Mouse (Mus musculus): ENCODE data around the gene Disp3. TPM values are rescaled to one million over a fixed set of nuclear protein-coding genes. Genes with fewer than 3 reads are reported as not detected.
A peak's percentile ranks its signal among the peaks of the same experiment; 100 is the strongest.

Disp3 gene
- 0.63 and 2.5 TPM in 2 replicates for polyA plus RNA-seq (2012; rRNA removed)

DNA sequence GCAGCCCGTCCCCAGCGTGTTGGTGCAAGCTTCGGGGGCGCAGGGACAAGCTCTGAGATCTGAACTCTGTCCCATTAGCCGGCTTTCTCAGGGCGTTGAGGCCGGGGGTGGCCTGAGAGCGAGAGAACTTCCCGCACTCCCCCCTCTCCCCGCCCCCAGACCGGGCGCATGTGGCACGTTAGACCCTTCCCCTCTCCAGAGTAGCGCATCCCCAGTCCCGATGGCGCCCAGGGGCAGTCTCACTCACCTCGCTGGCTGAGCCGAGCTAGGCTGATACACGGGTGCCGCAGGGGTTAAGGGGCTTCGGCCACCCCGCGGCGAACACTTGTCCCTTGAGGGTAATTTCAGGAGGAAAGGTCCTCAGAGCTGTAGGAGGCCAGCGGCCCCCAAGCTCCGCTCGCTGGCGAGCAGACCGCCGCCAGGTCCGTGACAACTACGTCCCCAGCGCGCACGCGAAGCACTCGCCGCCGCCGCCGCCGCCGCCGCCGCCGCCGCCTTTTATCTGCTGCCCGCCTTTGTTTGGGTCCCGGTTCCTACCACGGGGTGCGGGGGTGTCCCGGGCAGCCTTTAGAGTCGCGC is at the start of gene Disp3:
Disp3 (minus strand) TSS at position 490 of the 579 bp plus-strand sequence.
- H3K4me1 ChIP-seq (ENCODE audit: control insufficient read depth, insufficient read depth, low read length), result peaks cover 8% of the 10 kb centered on the region
- no peaks in the 10 kb centered on the region for H3K36me3 ChIP-seq (ENCODE audit: control insufficient read depth, insufficient read depth, low read length)
- no peaks in the 10 kb centered on the region for H3K27me3 ChIP-seq (ENCODE audit: control insufficient read depth, insufficient read depth, low read length)
- no peak within 1 kb of the TSS for H3K27ac ChIP-seq (ENCODE audit: control insufficient read depth, insufficient read depth, low read depth, low read length)
- H3K4me3 ChIP-seq (ENCODE audit: control insufficient read depth, low read depth, low read length), result peak within 1 kb of the TSS; percentile 79
- TF ChIP-seq POLR2A (IDR thresholded peaks at IDR 0.05; ENCODE audit: control insufficient read depth, low read depth, low read length), result no peak
- TF ChIP-seq CTCF (IDR thresholded peaks at IDR 0.05; ENCODE audit: control insufficient read depth, insufficient read depth, insufficient replicate concordance, low read depth, low read length), result no peak

DNA sequence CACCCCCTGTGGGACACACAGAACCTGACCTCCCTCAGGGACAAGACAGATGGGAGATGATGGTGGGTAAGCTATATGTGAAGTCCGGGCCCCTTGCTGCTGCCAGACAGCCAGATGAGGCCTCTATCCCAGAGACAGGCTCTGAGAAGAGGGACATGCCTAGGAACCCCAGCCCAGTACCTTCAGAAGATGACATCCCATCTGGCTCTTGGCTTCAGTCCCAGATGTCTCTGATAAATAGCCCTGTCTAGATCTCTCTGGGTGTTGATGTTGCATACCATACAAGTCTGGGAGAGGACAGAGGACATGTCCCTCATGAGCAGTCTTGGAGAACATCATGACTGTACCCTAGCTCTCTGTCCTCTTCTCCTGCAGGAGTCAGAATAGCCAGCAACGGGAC is 42.5 kb upstream of the Disp3 start:
- no peaks in the 10 kb centered on the region for H3K4me1 ChIP-seq (ENCODE audit: control insufficient read depth, insufficient read depth, low read length)
- H3K27me3 ChIP-seq (ENCODE audit: control insufficient read depth, insufficient read depth, low read length), result no peaks in the 10 kb centered on the region
- H3K4me3 ChIP-seq (ENCODE audit: control insufficient read depth, low read depth, low read length), result no peak overlapping the region
- H3K36me3 ChIP-seq (ENCODE audit: control insufficient read depth, insufficient read depth, low read length), result no peaks in the 10 kb centered on the region
- no peak overlapping the region for H3K27ac ChIP-seq (ENCODE audit: control insufficient read depth, insufficient read depth, low read depth, low read length)
- no peak for TF ChIP-seq CTCF (IDR thresholded peaks at IDR 0.05; ENCODE audit: control insufficient read depth, insufficient read depth, insufficient replicate concordance, low read depth, low read length)
- no peak for TF ChIP-seq POLR2A (IDR thresholded peaks at IDR 0.05; ENCODE audit: control insufficient read depth, low read depth, low read length)

DNA sequence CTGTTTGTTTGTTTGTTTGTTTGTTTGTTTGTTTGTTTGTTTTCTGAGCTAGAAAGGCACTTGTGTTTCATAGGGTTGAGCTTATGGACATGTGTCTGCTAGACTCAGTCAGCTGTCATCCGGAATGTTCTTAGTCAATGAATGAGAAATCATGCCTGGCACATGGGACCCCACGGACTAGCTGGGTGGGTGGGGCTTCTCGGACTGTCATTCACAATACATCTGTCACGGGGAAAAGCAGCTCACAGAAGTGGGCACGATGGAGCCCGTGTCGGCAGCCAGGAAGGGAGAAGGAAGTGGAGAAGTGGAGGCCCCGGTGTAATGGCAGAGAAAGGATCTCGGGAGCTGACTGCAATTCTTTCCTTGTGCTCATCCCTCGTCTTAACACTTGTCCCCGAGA is 41.7 kb upstream of the Disp3 start:
- TF ChIP-seq CTCF (IDR thresholded peaks at IDR 0.05; ENCODE audit: control insufficient read depth, insufficient read depth, insufficient replicate concordance, low read depth, low read length) (no peak), POLR2A (IDR thresholded peaks at IDR 0.05; ENCODE audit: control insufficient read depth, low read depth, low read length) (no peak)
- H3K4me1 ChIP-seq (ENCODE audit: control insufficient read depth, insufficient read depth, low read length), result no peaks in the 10 kb centered on the region
- H3K4me3 ChIP-seq (ENCODE audit: control insufficient read depth, low read depth, low read length), result no peak overlapping the region
- no peak overlapping the region for H3K27ac ChIP-seq (ENCODE audit: control insufficient read depth, insufficient read depth, low read depth, low read length)
- no peaks in the 10 kb centered on the region for H3K36me3 ChIP-seq (ENCODE audit: control insufficient read depth, insufficient read depth, low read length)
- H3K27me3 ChIP-seq (ENCODE audit: control insufficient read depth, insufficient read depth, low read length), result no peaks in the 10 kb centered on the region

DNA sequence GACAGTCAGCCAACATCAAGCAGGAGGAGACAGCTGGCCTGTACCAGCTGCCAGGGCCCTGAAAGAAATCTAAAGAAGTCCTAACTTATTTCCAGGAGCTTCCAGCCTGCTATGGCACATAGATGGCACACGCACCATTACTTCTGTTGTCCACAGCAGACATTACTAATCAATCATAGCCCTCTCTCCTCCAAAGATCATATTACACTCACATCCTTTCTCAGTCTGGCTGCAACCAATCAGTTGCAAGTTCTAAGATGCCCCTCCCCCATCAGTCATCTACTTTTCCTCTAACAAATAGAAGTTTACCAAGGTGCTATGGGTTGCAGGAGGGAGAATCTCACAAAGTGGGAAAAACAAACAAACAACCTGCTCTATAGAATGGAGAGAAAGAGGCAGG is 40.5 kb upstream of the Disp3 start:
- Histone ChIP-seq H3K27me3 (ENCODE audit: control insufficient read depth, insufficient read depth, low read length) (no peaks in the 10 kb centered on the region), H3K36me3 (ENCODE audit: control insufficient read depth, insufficient read depth, low read length) (no peaks in the 10 kb centered on the region), H3K27ac (ENCODE audit: control insufficient read depth, insufficient read depth, low read depth, low read length) (no peak overlapping the region), H3K4me3 (ENCODE audit: control insufficient read depth, low read depth, low read length) (no peak overlapping the region), H3K4me1 (ENCODE audit: control insufficient read depth, insufficient read depth, low read length) (no peaks in the 10 kb centered on the region)
- TF ChIP-seq CTCF (IDR thresholded peaks at IDR 0.05; ENCODE audit: control insufficient read depth, insufficient read depth, insufficient replicate concordance, low read depth, low read length) (no peak), POLR2A (IDR thresholded peaks at IDR 0.05; ENCODE audit: control insufficient read depth, low read depth, low read length) (no peak)

DNA sequence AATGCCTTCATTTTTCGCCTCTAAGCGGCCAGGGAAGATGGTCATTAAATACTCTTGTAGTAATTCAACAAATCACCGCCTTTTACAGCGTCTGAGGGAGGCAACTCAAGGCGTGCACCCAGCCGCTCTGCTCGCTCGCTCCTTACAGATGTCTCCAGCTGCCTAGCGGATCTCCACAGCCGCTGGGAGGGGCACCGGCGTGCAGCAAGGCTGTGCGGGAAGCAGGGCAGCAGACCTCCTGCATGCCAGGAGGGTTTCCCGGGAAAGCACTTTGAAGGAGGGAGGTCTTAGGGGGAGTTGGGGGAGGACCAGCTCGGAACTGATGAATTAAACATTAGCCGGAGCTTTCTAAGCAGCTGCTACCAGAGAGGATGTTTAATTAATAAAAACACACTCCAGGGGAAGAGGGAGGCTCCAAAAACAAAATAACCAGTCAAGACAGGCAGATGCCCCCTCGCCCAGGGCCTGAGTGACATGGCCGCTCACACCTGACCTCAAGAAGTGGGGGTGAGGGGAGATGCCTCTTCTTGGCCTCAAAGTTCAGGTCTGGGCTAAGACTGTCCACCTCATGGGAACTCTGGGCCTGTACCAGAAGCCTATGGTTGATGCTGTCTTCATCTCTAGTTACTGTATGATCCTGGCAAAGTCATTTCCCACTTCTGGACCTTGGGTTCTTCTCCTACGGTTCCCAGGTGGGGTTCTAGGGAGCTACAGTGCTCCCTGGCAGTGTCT is 39.7 kb upstream of the Disp3 start:
- TF ChIP-seq POLR2A (IDR thresholded peaks at IDR 0.05; ENCODE audit: control insufficient read depth, low read depth, low read length) (no peak), CTCF (IDR thresholded peaks at IDR 0.05; ENCODE audit: control insufficient read depth, insufficient read depth, insufficient replicate concordance, low read depth, low read length) (no peak)
- Histone ChIP-seq H3K4me3 (ENCODE audit: control insufficient read depth, low read depth, low read length) (no peak overlapping the region), H3K27me3 (ENCODE audit: control insufficient read depth, insufficient read depth, low read length) (no peaks in the 10 kb centered on the region), H3K4me1 (ENCODE audit: control insufficient read depth, insufficient read depth, low read length) (no peaks in the 10 kb centered on the region), H3K36me3 (ENCODE audit: control insufficient read depth, insufficient read depth, low read length) (no peaks in the 10 kb centered on the region), H3K27ac (ENCODE audit: control insufficient read depth, insufficient read depth, low read depth, low read length) (no peak overlapping the region)

DNA sequence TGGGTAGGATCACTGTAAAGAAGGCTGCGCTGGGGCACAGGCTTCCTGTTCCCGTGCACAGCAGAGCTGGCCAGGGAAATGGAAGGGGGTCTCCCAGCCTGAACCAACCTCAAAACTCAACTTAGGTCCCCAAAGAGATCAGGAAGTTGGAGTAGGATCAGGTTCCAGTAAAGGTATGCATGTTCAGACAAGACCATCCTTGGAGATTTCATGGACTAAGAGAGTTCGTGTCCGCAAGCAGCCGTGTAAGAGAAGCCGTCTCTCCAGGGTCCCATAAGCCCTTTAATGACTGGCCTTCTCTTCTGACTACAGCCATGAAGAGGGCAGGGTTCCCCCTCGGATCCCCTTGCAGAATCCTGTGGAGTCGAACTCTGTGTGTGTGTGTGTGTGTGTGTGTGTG is 39.0 kb upstream of the Disp3 start:
- Histone ChIP-seq H3K4me1 (ENCODE audit: control insufficient read depth, insufficient read depth, low read length) (no peaks in the 10 kb centered on the region), H3K27ac (ENCODE audit: control insufficient read depth, insufficient read depth, low read depth, low read length) (no peak overlapping the region), H3K36me3 (ENCODE audit: control insufficient read depth, insufficient read depth, low read length) (no peaks in the 10 kb centered on the region), H3K27me3 (ENCODE audit: control insufficient read depth, insufficient read depth, low read length) (no peaks in the 10 kb centered on the region), H3K4me3 (ENCODE audit: control insufficient read depth, low read depth, low read length) (no peak overlapping the region)
- no peak for TF ChIP-seq POLR2A (IDR thresholded peaks at IDR 0.05; ENCODE audit: control insufficient read depth, low read depth, low read length)
- TF ChIP-seq CTCF (IDR thresholded peaks at IDR 0.05; ENCODE audit: control insufficient read depth, insufficient read depth, insufficient replicate concordance, low read depth, low read length), result no peak

DNA sequence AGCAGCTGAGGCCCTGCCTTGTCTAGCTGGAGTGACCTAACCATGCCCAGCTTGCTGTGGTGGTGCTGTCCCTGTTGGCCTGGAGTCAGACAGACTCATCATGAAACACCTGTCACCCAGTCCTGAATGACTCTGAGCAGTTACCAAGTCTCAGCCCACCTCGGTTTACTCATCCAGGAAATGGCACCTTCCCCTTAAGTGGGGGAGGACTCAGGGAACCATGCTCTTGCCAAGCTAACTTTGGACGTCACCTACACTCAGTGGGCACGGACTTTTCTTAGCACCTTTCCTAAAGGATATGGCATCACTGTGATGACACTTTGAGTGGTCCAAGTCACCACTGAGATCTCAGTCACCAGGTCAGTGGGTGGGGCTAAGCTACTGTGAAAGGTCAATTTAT is 38.2 kb upstream of the Disp3 start:
- TF ChIP-seq CTCF (IDR thresholded peaks at IDR 0.05; ENCODE audit: control insufficient read depth, insufficient read depth, insufficient replicate concordance, low read depth, low read length) (no peak), POLR2A (IDR thresholded peaks at IDR 0.05; ENCODE audit: control insufficient read depth, low read depth, low read length) (no peak)
- Histone ChIP-seq H3K4me1 (ENCODE audit: control insufficient read depth, insufficient read depth, low read length) (no peaks in the 10 kb centered on the region), H3K27ac (ENCODE audit: control insufficient read depth, insufficient read depth, low read depth, low read length) (no peak overlapping the region), H3K27me3 (ENCODE audit: control insufficient read depth, insufficient read depth, low read length) (no peaks in the 10 kb centered on the region), H3K4me3 (ENCODE audit: control insufficient read depth, low read depth, low read length) (no peak overlapping the region), H3K36me3 (ENCODE audit: control insufficient read depth, insufficient read depth, low read length) (no peaks in the 10 kb centered on the region)

Measured in testis, adult 2 months (tissue).